Mouse (Mus musculus) frontal cortex, postnatal 36 days (tissue): Measurements from ENCODE around the gene Zim1.

Experiments used
- DNase-seq, 2 experiments: peaks; one replicate each; pipeline ENCODE4 v3.0.0; 2022; ENCODE audit warnings: low spot score in 2 of 2

Zim1 gene

DNA sequence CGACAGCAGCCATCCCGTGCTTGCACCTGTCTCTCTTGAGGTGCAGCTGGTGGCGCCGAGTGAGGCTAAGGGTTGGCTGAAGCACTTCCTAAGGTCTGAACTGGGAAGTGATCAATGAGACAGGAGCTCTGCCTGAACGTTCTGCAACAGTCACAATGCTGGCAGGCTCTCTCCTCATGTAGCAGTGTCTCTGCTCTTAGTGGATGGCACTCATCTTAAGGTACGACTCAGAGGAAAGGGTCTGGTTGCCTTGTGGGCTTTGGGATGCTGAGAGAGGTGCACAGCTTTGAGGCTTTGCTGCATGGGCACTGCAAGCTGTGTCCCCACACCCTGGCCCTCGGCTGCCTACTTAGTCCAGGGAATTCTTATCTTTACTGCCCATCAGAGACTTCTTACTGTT is 45.0 kb downstream of the Zim1 start:
- DNase-seq = no peak

DNA sequence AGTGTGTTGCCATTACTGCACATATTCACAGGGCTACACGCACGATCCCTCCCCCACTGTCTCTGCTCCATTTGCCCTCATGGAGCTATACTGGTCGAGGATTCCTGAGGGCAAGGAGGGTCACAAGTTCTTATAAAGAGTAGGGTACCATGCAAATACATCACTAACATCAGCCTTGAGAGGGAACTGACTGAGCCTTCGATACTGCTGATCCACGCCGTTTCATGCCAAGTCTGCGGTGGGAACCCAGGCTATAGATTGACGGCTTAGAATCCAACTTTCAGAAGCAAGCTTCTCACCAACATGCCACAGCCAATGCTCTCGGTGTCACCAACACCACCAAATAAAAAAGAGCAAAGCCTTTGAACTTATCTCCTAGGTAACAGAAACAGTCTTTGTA is 45.7 kb downstream of the Zim1 start:
- no peak for DNase-seq

DNA sequence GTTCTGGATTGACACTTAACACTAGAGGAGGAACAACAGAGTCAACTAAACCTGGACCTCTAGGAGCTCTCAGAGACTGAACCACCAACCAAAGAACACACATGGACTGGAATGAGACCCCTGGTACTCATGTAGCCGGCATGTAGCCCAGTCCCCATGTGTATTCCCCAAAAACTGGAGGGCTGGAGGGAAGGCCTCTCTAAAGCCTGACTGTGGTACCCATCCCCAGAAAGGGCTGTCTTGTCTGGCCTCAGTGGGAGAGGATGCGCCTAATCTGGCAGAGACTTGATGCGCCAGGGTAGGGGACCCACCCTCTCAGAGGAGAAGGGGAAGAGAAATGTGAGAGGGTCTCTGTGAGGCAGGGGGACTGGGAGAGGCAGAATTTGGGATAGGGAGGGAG is 50.4 kb downstream of the Zim1 start:
- no peak for DNase-seq

DNA sequence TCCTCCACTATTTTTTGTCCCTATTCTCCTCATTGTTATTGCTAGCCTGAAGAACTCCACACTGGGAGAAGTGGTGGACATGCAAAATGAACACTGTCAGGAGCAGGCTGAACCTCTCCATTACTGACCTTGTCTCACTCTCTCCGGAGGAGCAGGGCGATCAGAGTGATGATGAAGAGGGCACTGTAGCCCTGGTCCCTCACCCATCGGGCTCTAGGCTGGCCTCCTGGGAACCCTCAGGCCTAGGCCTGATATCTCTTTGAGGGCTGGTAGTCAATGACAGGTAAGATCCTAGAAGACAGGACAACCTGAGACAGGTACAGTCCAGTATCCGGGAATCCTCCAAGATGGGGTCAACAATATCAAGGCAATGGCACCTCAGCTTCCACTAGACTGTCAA is 58.2 kb downstream of the Zim1 start:
- no peak for DNase-seq

DNA sequence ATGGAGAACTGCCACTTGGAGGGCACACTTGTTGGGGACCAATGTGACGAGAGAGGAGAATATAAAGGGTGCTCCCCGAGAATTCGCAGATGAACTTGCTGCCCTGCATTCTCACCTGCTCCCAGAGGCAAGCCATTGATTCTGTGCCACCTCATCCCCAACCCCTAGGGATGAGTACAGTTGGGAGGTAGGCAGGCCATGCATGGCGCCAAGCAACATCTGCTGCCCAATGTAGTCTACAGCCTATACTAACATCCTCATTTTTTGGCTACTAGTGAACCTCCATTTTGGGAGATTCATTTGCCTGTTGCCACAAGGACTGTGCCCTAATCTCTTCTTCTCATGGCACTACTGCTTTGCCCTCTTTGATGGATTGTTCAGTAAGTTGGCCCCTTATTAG is 59.5 kb downstream of the Zim1 start:
- no peak for DNase-seq

DNA sequence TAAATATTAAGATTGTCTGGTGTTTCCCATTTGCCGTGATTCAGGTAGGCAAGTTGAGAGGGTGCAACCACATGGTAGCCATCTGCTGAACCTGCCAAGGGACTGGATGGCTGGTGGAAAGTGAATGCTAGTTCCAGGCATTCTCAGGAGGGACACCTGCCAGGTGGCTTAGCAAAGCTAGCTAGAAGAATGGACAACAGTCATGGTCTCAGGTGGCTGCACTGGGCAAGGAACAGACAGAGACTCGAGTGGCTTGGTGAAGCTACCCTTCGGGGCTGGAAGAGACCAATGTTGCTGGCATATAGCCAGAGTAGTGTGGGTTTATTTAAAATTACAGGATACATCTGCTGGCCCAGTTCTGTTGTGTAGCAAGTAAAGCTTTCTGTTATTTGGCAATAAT is 60.4 kb downstream of the Zim1 start:
- DNase-seq = no peak
